Mouse (Mus musculus) stomach, embryonic 14.5 days (tissue): Measurements from ENCODE around the gene Secisbp2. TPM values are rescaled to one million over a fixed set of nuclear protein-coding genes. Genes with fewer than 3 reads are reported as not detected.

ENCODE experiments used
- ATAC-seq: fragments of 200-750 bp; cut with Nextera tagmentation; 2 replicates; pipeline ENCODE4 v1.8.0; 2017; ENCODE audit warnings: low read depth, moderate TSS enrichment; ENCODE audit not compliant: insufficient number of reproducible peaks, insufficient read depth, low FRiP score
- H3K27ac ChIP-seq: fragments of 300-500 bp; sonication (generic); 2 replicates; pipeline ENCODE4 v1.5.1; 2014; ENCODE audit warnings: mild to moderate bottlenecking, low read length, moderate library complexity, mixed read lengths
- H3K27me3 ChIP-seq: fragments of 300-500 bp; sonication (generic); 2 replicates; pipeline ENCODE4 v1.6.1; 2014; ENCODE audit warnings: low read length, control low read depth, mixed read lengths; ENCODE audit not compliant: control insufficient read depth, insufficient read depth
- H3K36me3 ChIP-seq: fragments of 300-500 bp; sonication (generic); 2 replicates; pipeline ENCODE4 v1.6.1; 2014; ENCODE audit warnings: mild to moderate bottlenecking, control low read depth, low read length, moderate library complexity, mixed read lengths; ENCODE audit not compliant: control insufficient read depth, insufficient read depth
- H3K4me1 ChIP-seq: fragments of 300-500 bp; sonication (generic); 2 replicates; pipeline ENCODE4 v1.6.1; 2014; ENCODE audit warnings: low read length, control low read depth, mixed read lengths; ENCODE audit not compliant: control insufficient read depth, insufficient read depth
- H3K4me2 ChIP-seq: fragments of 300-500 bp; sonication (generic); replicated peaks from 2 replicates; pipeline ENCODE4 v1.6.1; 2014; ENCODE audit warnings: low read depth, low read length, control low read depth
- H3K4me3 ChIP-seq: fragments of 300-500 bp; sonication (generic); 2 replicates; pipeline ENCODE4 v1.5.1; 2014; ENCODE audit warnings: low read depth, low read length, control low read depth
- H3K9ac ChIP-seq: fragments of 300-500 bp; sonication (generic); replicated peaks from 2 replicates; pipeline ENCODE4 v1.6.1; 2014; ENCODE audit warnings: low read depth, mild to moderate bottlenecking, control low read depth, low read length, moderate library complexity, mixed read lengths
- H3K9me3 ChIP-seq: fragments of 300-500 bp; sonication (generic); 2 replicates; pipeline ENCODE4 v1.6.1; 2016; ENCODE audit warnings: low read depth, low read length, control low read depth; ENCODE audit not compliant: control insufficient read depth
- WGBS: fragments of 180-500 bp; shearing (Covaris S2); extraction: QIAGEN DNeasy Blood & Tissue Kit; methylation state at CpG from one replicate; pipeline ENCODE4 v1.1.7; 2014; 5-methylcytosine and 5-hydroxymethylcytosine counted together
- polyA plus RNA-seq: library from polyadenylated mRNA; unstranded; fragments of >200 nt; fragmentation: Nextera tagmentation; extraction: Ambion mirVana; gene quantifications from 2 replicates; pipeline ENCODE4 v1.2.1, GENCODE M21; 2014

Gene Secisbp2
- polyA plus RNA-seq, 1 experiment from 2014 or later = 35.3 TPM

- Histone ChIP-seq H3K9me3 (no peaks in the 10 kb centered on the region), H3K27me3 (no peaks in the 10 kb centered on the region), H3K27ac (peak overlapping the region; percentile 80), H3K4me3 (peak overlapping the region; percentile 81), H3K9ac (peak overlapping the region; percentile 80), H3K4me1 (peaks cover 25% of the 10 kb centered on the region), H3K4me2 (peak overlapping the region; percentile 79), H3K36me3 (no peaks in the 10 kb centered on the region)
- ATAC-seq = no peak
- 0% methylated on average over 7 of the region's 7 CpGs for WGBS
Measured at GRCm38 (mm10) chr13:51645872-51646271, 5.6 kb upstream of the Secisbp2 start.

- peak overlapping the region; percentile 79 for H3K4me2 ChIP-seq
- 21% methylated on average over 3 of the region's 3 CpGs for whole genome bisulfite sequencing
- H3K4me1 ChIP-seq = peaks cover 28% of the 10 kb centered on the region
- no peaks in the 10 kb centered on the region for H3K9me3 ChIP-seq
- H3K36me3 ChIP-seq = no peaks in the 10 kb centered on the region
- H3K27ac ChIP-seq = no peak overlapping the region
- peak overlapping the region; percentile 81 for H3K4me3 ChIP-seq
- no peaks in the 10 kb centered on the region for H3K27me3 ChIP-seq
- no peak for ATAC-seq
- H3K9ac ChIP-seq = peak overlapping the region; percentile 80
Measured at GRCm38 (mm10) chr13:51646362-51647027, 5.0 kb upstream of the Secisbp2 start.

GRCm38 (mm10) chr13:51647770-51648169, 3.7 kb upstream of the Secisbp2 start:
- no peaks in the 10 kb centered on the region for H3K9me3 ChIP-seq
- H3K4me3 ChIP-seq = 0 out of 2 replicates have a peak overlapping the region, but pooled peaks have one; percentile 81
- WGBS = 85% methylated on average over 3 of the region's 3 CpGs
- no peaks in the 10 kb centered on the region for H3K27me3 ChIP-seq
- peaks cover 24% of the 10 kb centered on the region for H3K4me1 ChIP-seq
- peak overlapping the region; percentile 79; the same call in 1 of the 2 replicates for H3K4me2 ChIP-seq
- H3K27ac ChIP-seq = no peak overlapping the region
- no peak for ATAC-seq
- H3K36me3 ChIP-seq = no peaks in the 10 kb centered on the region; the same call in 1 of the 2 replicates
- peak overlapping the region; percentile 21; the same call in 1 of the 2 replicates for H3K9ac ChIP-seq

GRCm38 (mm10) chr13:51648237-51648636, 3.3 kb upstream of the Secisbp2 start:
- Histone ChIP-seq H3K27ac (no peak overlapping the region), H3K36me3 (peaks cover 4% of the 10 kb centered on the region; the same call in 1 of the 2 replicates), H3K9me3 (no peaks in the 10 kb centered on the region), H3K4me1 (peaks cover 24% of the 10 kb centered on the region), H3K9ac (no peak overlapping the region), H3K4me2 (no peak overlapping the region), H3K27me3 (no peaks in the 10 kb centered on the region), H3K4me3 (no peak overlapping the region)
- ATAC-seq = no peak
- WGBS = 89% methylated on average over 4 of the region's 4 CpGs

GRCm38 (mm10) chr13:51649740-51650139, 1.8 kb upstream of the Secisbp2 start:
- Histone ChIP-seq H3K27ac (no peak overlapping the region), H3K9me3 (no peaks in the 10 kb centered on the region), H3K27me3 (no peaks in the 10 kb centered on the region), H3K4me3 (no peak overlapping the region), H3K4me1 (peaks cover 24% of the 10 kb centered on the region), H3K9ac (no peak overlapping the region), H3K4me2 (no peak overlapping the region), H3K36me3 (peaks cover 13% of the 10 kb centered on the region)
- no peak for ATAC-seq
- 67% methylated on average over 1 of the region's 1 CpGs for WGBS

- Histone ChIP-seq H3K36me3 (peaks cover 41% of the 10 kb centered on the region), H3K4me2 (no peak overlapping the region), H3K9ac (no peak overlapping the region), H3K4me3 (no peak overlapping the region), H3K27me3 (no peaks in the 10 kb centered on the region), H3K4me1 (peaks cover 11% of the 10 kb centered on the region; the same call in 1 of the 2 replicates), H3K27ac (no peak overlapping the region), H3K9me3 (no peaks in the 10 kb centered on the region)
- ATAC-seq = no peak
- WGBS = 92% methylated on average over 6 of the region's 6 CpGs
Measured at GRCm38 (mm10) chr13:51653159-51653558, 1.7 kb downstream of the Secisbp2 start.

- no peak overlapping the region for H3K9ac ChIP-seq
- no peak overlapping the region for H3K4me3 ChIP-seq
- H3K27me3 ChIP-seq = no peaks in the 10 kb centered on the region
- peaks cover 5% of the 10 kb centered on the region; the same call in 1 of the 2 replicates for H3K4me1 ChIP-seq
- H3K36me3 ChIP-seq = peaks cover 46% of the 10 kb centered on the region
- ATAC-seq = no peak
- H3K4me2 ChIP-seq = no peak overlapping the region
- WGBS = 96% methylated on average over 9 of the region's 9 CpGs
- no peaks in the 10 kb centered on the region for H3K9me3 ChIP-seq
- no peak overlapping the region for H3K27ac ChIP-seq
Measured at GRCm38 (mm10) chr13:51653961-51654360, 2.5 kb downstream of the Secisbp2 start.

GRCm38 (mm10) chr13:51656516-51657235, 5.2 kb downstream of the Secisbp2 start:
- peaks cover 62% of the 10 kb centered on the region for H3K36me3 ChIP-seq

More at GRCm38 (mm10) chr13:51656516-51657235, 5.2 kb downstream of the Secisbp2 start:
- H3K27ac ChIP-seq = no peak overlapping the region
- no peak overlapping the region for H3K4me3 ChIP-seq
- H3K9ac ChIP-seq = no peak overlapping the region
- WGBS = 96% methylated on average over 13 of the region's 13 CpGs
- no peak for ATAC-seq
- H3K27me3 ChIP-seq = no peaks in the 10 kb centered on the region
- H3K9me3 ChIP-seq = no peaks in the 10 kb centered on the region
- H3K4me2 ChIP-seq = no peak overlapping the region
- H3K4me1 ChIP-seq = no peaks in the 10 kb centered on the region
